Mouse (Mus musculus) kidney, adult 2 months (tissue): ENCODE data around the gene Tnfsf11. TPM values are rescaled to one million over a fixed set of nuclear protein-coding genes. Genes with fewer than 3 reads are reported as not detected.
A peak's percentile ranks its signal among the peaks of the same experiment; 100 is the strongest.

Source experiments
- DNase-seq: peaks from one replicate; pipeline ENCODE4 v3.0.0; 2021
- H3K27ac ChIP-seq: fragments of 200-500 bp; 2 replicates; pipeline ENCODE4 v1.5.1; 2012; ENCODE audit warnings: low read depth, low read length, control low read depth, inconsistent platforms; ENCODE audit not compliant: insufficient read depth
- H3K27me3 ChIP-seq: fragments of 200-500 bp; replicated peaks from 2 replicates; pipeline ENCODE4 v1.6.1; 2012; ENCODE audit warnings: mild to moderate bottlenecking, moderate library complexity, low read length, inconsistent platforms; ENCODE audit not compliant: control insufficient read depth, insufficient read depth
- H3K36me3 ChIP-seq: fragments of 200-500 bp; 2 replicates; pipeline ENCODE4 v1.6.1; 2012; ENCODE audit warnings: mild to moderate bottlenecking, moderate library complexity, low read length, inconsistent platforms; ENCODE audit not compliant: control insufficient read depth, insufficient read depth
- H3K4me1 ChIP-seq: fragments of 200-500 bp; 2 replicates; pipeline ENCODE4 v1.6.1; 2011; ENCODE audit warnings: low read length; ENCODE audit not compliant: control insufficient read depth, insufficient read depth
- H3K4me3 ChIP-seq: fragments of 200-500 bp; 2 replicates; pipeline ENCODE4 v1.5.1; 2011; ENCODE audit warnings: mild to moderate bottlenecking, low read depth, low read length, control low read depth; ENCODE audit not compliant: insufficient read depth
- CTCF ChIP-seq: fragments of 200-500 bp; conservative IDR thresholded peaks from 2 replicates; pipeline ENCODE4 v1.5.1; 2011; ENCODE audit warnings: low read depth, mild to moderate bottlenecking, control low read depth, low read length, moderate library complexity, mixed read lengths; ENCODE audit not compliant: insufficient read depth, insufficient read length
- POLR2A ChIP-seq: fragments of 200-500 bp; IDR thresholded peaks from one replicate; pipeline ENCODE4 v1.6.1; 2011; ENCODE audit warnings: low read depth, low read length, control low read depth
- WGBS: fragments of 180-500 bp; shearing (Covaris S2); methylation state at CpG from one replicate; pipeline ENCODE4 v1.1.7; 2018; 5-methylcytosine and 5-hydroxymethylcytosine counted together
- polyA plus RNA-seq: library from polyadenylated mRNA; depleted of rRNA; stranded (reverse); fragments of >200 nt; gene quantifications from 2 replicates; pipeline ENCODE4 v1.2.3, GENCODE M21; 2012

Gene Tnfsf11
- polyA plus RNA-seq, 1 experiment = 0.16 TPM

GRCm38 (mm10) chr14:78342146-78342545 is 34.3 kb upstream of the Tnfsf11 start:
- WGBS = 69% methylated on average over 4 of the region's 4 CpGs
- Histone ChIP-seq H3K4me3 (no peak overlapping the region), H3K27me3 (no peaks in the 10 kb centered on the region), H3K4me1 (no peaks in the 10 kb centered on the region), H3K36me3 (no peaks in the 10 kb centered on the region), H3K27ac (no peak overlapping the region)
- no peak for TF ChIP-seq POLR2A
- no peak for TF ChIP-seq CTCF
- DNase-seq = no peak

GRCm38 (mm10) chr14:78333341-78333740 is 25.5 kb upstream of the Tnfsf11 start:
- no peak overlapping the region for H3K27ac ChIP-seq
- DNase-seq = peak; percentile 40
- WGBS = 43% methylated on average over 3 of the region's 3 CpGs
- H3K4me3 ChIP-seq = no peak overlapping the region
- H3K4me1 ChIP-seq = no peaks in the 10 kb centered on the region
- TF ChIP-seq POLR2A (no peak), CTCF (no peak)
- H3K27me3 ChIP-seq = no peaks in the 10 kb centered on the region; the same call in 1 of the 2 replicates
- no peaks in the 10 kb centered on the region for H3K36me3 ChIP-seq

DNA sequence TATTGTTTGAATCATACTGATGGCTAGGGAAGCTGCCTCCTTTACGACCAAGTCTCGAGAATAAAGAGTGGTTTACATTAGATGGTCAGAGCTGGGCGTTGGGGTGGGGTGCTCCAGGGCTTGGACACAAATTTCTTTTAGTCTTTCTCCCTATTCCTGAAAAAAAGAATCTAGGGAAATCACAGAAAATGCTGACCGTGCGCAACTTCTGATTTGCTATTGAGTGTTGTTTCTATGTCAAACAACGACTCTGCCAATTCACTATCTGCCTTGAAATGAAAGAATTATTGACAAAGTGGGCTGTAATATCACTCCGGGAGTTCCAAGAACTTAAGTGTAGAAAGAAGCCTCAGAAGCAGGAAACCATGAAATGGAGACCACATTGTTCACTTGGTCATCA is 23.5 kb upstream of the Tnfsf11 start:
- Histone ChIP-seq H3K4me3 (no peak overlapping the region), H3K4me1 (no peaks in the 10 kb centered on the region), H3K27me3 (no peaks in the 10 kb centered on the region; the same call in 1 of the 2 replicates), H3K36me3 (no peaks in the 10 kb centered on the region), H3K27ac (no peak overlapping the region)
- TF ChIP-seq CTCF (no peak), POLR2A (no peak)
- WGBS = 80% methylated on average over 7 of the region's 7 CpGs
- DNase-seq = no peak

- Histone ChIP-seq H3K4me3 (no peak overlapping the region), H3K4me1 (no peaks in the 10 kb centered on the region), H3K36me3 (no peaks in the 10 kb centered on the region), H3K27ac (no peak overlapping the region), H3K27me3 (no peaks in the 10 kb centered on the region; the same call in 1 of the 2 replicates)
- DNase-seq = no peak
- TF ChIP-seq POLR2A = no peak
- no peak for TF ChIP-seq CTCF
- 27% methylated on average over 11 of the region's 11 CpGs for WGBS
These were observed 22.9 kb upstream of the Tnfsf11 start for GRCm38 (mm10) chr14:78330576-78331300.

DNA sequence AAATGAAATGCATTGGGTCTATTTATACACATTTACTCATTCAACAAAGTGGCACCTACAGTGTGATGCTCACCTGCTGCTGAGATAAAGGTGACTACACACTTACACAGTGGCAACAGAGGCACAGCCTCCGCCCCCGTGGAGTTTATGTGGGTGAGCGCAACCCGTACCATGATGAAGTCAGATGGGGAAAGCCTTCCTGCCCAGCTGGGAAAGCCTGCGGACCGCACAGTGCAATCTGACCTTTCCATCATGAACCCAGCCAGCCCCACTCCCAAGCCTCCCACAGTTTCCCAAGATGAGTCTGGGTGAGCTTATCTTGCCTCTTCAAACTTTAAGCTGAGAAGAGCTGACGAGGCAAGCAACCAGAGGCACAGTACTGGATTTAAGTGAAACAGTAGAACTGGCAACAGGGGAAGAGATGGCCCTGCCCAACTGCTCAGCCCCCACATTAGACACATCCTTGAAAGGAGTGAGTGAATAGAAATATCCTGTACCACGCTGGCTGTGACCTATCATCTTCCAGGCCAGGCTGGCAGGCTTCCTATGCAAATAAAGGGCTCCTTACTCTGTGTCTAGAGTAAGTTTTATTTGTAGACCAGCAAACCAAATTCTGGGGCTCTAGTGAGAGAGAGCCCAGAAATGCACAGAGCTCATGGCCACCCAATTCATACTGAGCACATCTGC is 22.1 kb upstream of the Tnfsf11 start:
- DNase-seq = no peak
- WGBS = 49% methylated on average over 8 of the region's 8 CpGs
- Histone ChIP-seq H3K4me1 (no peaks in the 10 kb centered on the region), H3K27ac (no peak overlapping the region), H3K36me3 (no peaks in the 10 kb centered on the region), H3K4me3 (no peak overlapping the region), H3K27me3 (no peaks in the 10 kb centered on the region; the same call in 1 of the 2 replicates)
- TF ChIP-seq CTCF (no peak), POLR2A (no peak)

DNA sequence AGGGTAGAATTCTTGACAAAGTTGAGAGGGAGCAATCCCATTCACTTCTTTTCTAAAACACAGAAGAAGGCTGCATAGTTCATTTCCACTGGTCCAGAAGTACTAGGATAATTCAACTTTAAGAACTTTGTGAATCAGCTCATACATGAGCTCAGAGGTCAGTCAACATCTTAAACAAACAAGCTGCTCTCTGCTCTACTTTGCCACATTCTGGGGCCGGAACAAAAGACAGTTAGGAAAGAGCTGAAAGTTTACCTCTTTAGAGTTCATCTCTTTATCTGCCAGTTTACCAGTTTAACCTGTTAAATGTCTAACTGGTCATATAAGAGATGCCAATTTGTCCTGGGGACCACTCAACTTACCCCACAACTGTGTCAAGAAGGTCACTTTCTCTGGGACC is 15.5 kb upstream of the Tnfsf11 start:
- no peaks in the 10 kb centered on the region for H3K36me3 ChIP-seq
- TF ChIP-seq POLR2A (no peak), CTCF (no peak)
- H3K4me3 ChIP-seq = no peak overlapping the region
- DNase-seq = no peak
- H3K27me3 ChIP-seq = no peaks in the 10 kb centered on the region
- WGBS = 79% methylated on average over 1 of the region's 1 CpGs
- no peaks in the 10 kb centered on the region for H3K4me1 ChIP-seq
- H3K27ac ChIP-seq = no peak overlapping the region

DNA sequence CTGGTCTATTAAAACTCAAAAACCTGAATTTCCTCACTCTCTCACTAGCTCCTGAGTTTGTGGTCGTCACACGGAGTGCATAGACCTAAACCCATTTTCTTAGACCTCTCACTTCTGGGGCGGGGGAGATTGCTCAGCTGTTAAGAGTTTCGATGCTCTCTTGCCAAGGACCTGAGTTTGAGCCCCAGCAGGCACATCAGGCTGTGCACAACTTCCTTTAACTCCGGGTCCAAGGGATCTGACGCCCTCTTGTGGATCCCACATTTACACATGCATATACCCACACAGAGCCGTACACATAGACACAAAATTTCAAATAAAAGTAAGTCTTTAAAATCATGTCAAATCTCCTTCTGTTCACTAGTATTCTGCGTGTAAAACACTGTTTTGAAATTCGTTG is 15.1 kb upstream of the Tnfsf11 start:
- H3K36me3 ChIP-seq = no peaks in the 10 kb centered on the region
- 86% methylated on average over 9 of the region's 9 CpGs for WGBS
- TF ChIP-seq CTCF = no peak
- TF ChIP-seq POLR2A = no peak
- H3K27me3 ChIP-seq = no peaks in the 10 kb centered on the region
- H3K4me1 ChIP-seq = no peaks in the 10 kb centered on the region
- no peak for DNase-seq
- H3K4me3 ChIP-seq = no peak overlapping the region
- no peak overlapping the region for H3K27ac ChIP-seq
